Mouse (Mus musculus): ENCODE data around the gene Eef2k. TPM values are rescaled to one million over a fixed set of nuclear protein-coding genes. Genes with fewer than 3 reads are reported as not detected.

The Eef2k gene
- polyA plus RNA-seq, 1 experiment from 2014 or later = 76.0 TPM

- Histone ChIP-seq H3K4me1 (ENCODE audit: control insufficient read depth, insufficient read depth, low read length) (no peaks in the 10 kb centered on the region; the same call in 1 of the 2 replicates), H3K36me3 (ENCODE audit: control insufficient read depth, insufficient read depth, low read length) (no peaks in the 10 kb centered on the region), H3K9ac (ENCODE audit: low read length) (no peak overlapping the region), H3K9me3 (replicated peaks; ENCODE audit: control insufficient read depth, low read length) (no peaks in the 10 kb centered on the region), H3K4me2 (ENCODE audit: low read depth, low read length) (no peak overlapping the region), H3K27ac (ENCODE audit: low read length) (no peak overlapping the region), H3K4me3 (replicated peaks; ENCODE audit: low read length) (no peak overlapping the region), H3K27me3 (ENCODE audit: control insufficient read depth, insufficient read depth, low read length) (no peaks in the 10 kb centered on the region)
- 58% methylated on average over 2 of the region's 2 CpGs for WGBS
- ATAC-seq (ENCODE audit: insufficient read depth, low FRiP score) = no peak
Measured at GRCm38 (mm10) chr7:120825097-120825496, 17.5 kb upstream of the Eef2k start.

- WGBS = 18% methylated on average over 3 of the region's 3 CpGs
- Histone ChIP-seq H3K4me2 (ENCODE audit: low read depth, low read length) (no peak overlapping the region), H3K4me1 (ENCODE audit: control insufficient read depth, insufficient read depth, low read length) (no peaks in the 10 kb centered on the region; the same call in 1 of the 2 replicates), H3K9me3 (replicated peaks; ENCODE audit: control insufficient read depth, low read length) (no peaks in the 10 kb centered on the region), H3K4me3 (replicated peaks; ENCODE audit: low read length) (no peak overlapping the region), H3K27ac (ENCODE audit: low read length) (no peak overlapping the region), H3K9ac (ENCODE audit: low read length) (no peak overlapping the region), H3K36me3 (ENCODE audit: control insufficient read depth, insufficient read depth, low read length) (no peaks in the 10 kb centered on the region), H3K27me3 (ENCODE audit: control insufficient read depth, insufficient read depth, low read length) (no peaks in the 10 kb centered on the region)
- ATAC-seq (ENCODE audit: insufficient read depth, low FRiP score) = no peak
Measured at GRCm38 (mm10) chr7:120826408-120826807, 16.2 kb upstream of the Eef2k start.

DNA sequence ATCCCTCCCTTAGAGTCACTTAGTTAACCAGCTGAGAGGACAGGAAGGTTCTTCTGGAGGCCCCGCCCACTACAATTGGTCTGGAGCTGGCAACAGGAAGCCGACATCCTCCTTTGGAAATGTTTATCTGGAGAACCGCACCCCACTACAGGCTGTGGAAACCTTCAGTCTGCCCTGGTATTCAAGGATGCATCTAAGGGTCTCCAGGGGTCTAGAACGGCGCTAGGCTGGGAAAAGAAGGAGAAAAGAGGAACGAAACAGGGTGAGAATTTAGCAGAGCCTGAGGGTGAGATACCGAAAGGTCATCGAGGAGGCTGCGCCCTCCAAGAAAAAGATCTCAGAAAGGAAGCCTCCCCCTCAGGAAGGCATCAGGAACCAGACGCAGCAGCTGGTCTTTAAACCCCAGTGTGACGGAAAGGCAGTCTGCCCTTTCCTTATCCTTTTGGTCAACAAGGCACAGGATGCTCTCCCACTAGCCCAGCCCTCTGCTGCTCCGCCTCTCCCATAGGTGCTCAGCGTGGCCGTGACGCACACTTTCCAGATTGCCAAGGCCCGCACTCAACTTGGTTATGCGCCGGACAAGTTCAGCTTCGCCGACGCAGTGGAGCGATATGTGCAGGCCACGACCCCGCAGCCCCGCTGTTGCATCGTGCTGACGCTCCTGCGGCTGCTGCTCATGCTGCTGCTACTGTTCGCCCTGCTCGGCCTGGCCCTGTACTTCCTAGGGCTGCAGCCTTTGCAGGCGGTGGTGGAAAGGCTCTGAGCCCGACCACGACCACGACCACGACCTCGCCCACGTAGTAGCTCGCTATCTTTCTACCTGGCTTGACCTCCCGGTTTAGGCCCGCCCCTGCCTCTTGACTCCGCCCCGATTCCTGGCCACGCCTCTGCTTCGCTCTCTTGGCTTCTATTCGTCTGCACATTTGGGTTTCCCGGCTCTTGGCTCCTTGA lies 11.9 kb upstream of the Eef2k start:
- Histone ChIP-seq H3K4me3 (replicated peaks; ENCODE audit: low read length) (peak overlapping the region; percentile 68), H3K27ac (ENCODE audit: low read length) (peak overlapping the region; percentile 64), H3K27me3 (ENCODE audit: control insufficient read depth, insufficient read depth, low read length) (no peaks in the 10 kb centered on the region), H3K4me1 (ENCODE audit: control insufficient read depth, insufficient read depth, low read length) (no peaks in the 10 kb centered on the region; the same call in 1 of the 2 replicates), H3K9ac (ENCODE audit: low read length) (peak overlapping the region; percentile 73), H3K9me3 (replicated peaks; ENCODE audit: control insufficient read depth, low read length) (no peaks in the 10 kb centered on the region), H3K4me2 (ENCODE audit: low read depth, low read length) (peak overlapping the region; percentile 94), H3K36me3 (ENCODE audit: control insufficient read depth, insufficient read depth, low read length) (no peaks in the 10 kb centered on the region)
- ATAC-seq (ENCODE audit: insufficient read depth, low FRiP score) = peak; percentile 35; the same call in 1 of the 2 replicates
- whole genome bisulfite sequencing = under 1% methylated on average over 46 of the region's 46 CpGs

DNA sequence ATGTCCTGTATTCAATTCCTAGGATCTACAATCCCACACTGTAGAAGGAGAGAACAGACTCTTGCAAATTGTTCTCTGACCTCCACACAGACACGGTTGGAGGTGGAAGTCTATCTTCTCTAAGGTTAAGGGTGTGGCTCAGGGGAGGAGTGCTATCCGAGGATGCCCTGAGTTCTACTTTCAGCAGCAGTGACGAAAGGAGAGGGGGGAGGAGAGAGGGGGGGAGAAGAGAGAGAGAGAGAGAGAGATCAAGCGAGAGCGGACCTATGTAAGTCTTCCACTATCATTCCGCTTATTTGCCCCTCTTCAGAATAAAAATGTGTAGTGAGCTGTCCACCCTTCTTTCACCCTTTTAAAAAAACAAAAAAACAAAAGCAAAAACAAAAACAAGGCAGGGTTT lies 8.2 kb upstream of the Eef2k start:
- Histone ChIP-seq H3K27me3 (ENCODE audit: control insufficient read depth, insufficient read depth, low read length) (no peaks in the 10 kb centered on the region), H3K4me3 (replicated peaks; ENCODE audit: low read length) (peak overlapping the region; percentile 73), H3K9me3 (replicated peaks; ENCODE audit: control insufficient read depth, low read length) (no peaks in the 10 kb centered on the region), H3K36me3 (ENCODE audit: control insufficient read depth, insufficient read depth, low read length) (no peaks in the 10 kb centered on the region), H3K4me1 (ENCODE audit: control insufficient read depth, insufficient read depth, low read length) (no peaks in the 10 kb centered on the region; the same call in 1 of the 2 replicates), H3K27ac (ENCODE audit: low read length) (0 out of 2 replicates have a peak overlapping the region, but pooled peaks have one; percentile 79), H3K4me2 (ENCODE audit: low read depth, low read length) (peak overlapping the region; percentile 55), H3K9ac (ENCODE audit: low read length) (peak overlapping the region; percentile 64; the same call in 1 of the 2 replicates)
- WGBS = 45% methylated on average over 6 of the region's 6 CpGs
- ATAC-seq (ENCODE audit: insufficient read depth, low FRiP score) = no peak

- Histone ChIP-seq H3K27me3 (ENCODE audit: control insufficient read depth, insufficient read depth, low read length) (no peaks in the 10 kb centered on the region), H3K4me2 (ENCODE audit: low read depth, low read length) (peak overlapping the region; percentile 55), H3K4me1 (ENCODE audit: control insufficient read depth, insufficient read depth, low read length) (no peaks in the 10 kb centered on the region; the same call in 1 of the 2 replicates), H3K9ac (ENCODE audit: low read length) (peak overlapping the region; percentile 64), H3K36me3 (ENCODE audit: control insufficient read depth, insufficient read depth, low read length) (no peaks in the 10 kb centered on the region), H3K27ac (ENCODE audit: low read length) (peak overlapping the region; percentile 79), H3K4me3 (replicated peaks; ENCODE audit: low read length) (peak overlapping the region; percentile 73), H3K9me3 (replicated peaks; ENCODE audit: control insufficient read depth, low read length) (no peaks in the 10 kb centered on the region)
- 8% methylated on average over 14 of the region's 14 CpGs for WGBS
- ATAC-seq (ENCODE audit: insufficient read depth, low FRiP score) = peak; percentile 84
Measured at GRCm38 (mm10) chr7:120834863-120835372, 7.7 kb upstream of the Eef2k start.

DNA sequence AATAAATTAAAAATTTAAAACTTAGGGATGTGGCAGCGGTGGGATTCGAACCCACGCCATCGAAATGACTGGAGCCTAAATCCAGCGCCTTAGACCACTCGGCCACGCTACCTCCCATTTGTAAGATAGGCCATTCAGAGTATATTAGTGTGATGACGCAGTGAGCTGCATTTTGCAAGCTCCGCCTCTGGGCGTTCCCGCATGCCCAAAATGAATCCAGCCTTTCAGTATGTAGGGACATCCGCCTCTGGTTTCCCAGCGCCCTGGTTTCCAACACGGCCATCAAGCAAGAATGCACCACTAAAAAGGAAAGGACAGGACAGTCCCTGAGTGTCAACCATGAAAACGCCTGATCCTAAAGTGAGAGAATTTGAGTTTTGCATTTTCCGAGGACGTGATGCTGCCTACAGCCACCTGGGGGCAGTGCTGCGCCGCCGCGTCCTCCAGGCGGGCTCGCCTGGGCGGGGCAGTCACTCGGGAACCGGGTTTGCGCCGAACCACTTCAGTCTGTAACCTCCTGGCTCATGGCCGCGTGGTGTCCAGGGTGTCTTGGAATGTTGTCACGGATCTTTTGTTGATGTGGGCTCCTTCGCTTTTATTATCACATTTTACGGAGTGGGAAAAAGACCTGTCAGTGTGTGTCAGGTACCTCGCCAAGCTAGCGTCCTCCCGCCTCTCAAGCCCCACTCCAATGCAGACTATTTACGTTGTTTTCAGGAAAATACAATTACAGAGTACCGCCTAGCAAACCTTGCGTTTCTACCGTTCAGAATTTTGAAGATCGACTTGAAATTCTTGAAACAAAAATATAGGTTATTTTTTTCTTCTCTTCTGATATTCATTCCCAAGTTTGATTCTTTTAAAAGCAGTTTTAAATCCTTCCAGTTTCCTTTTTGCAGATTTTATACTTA lies 6.9 kb upstream of the Eef2k start:
- peak; percentile 89 for ATAC-seq (ENCODE audit: insufficient read depth, low FRiP score)
- Histone ChIP-seq H3K27ac (ENCODE audit: low read length) (peak overlapping the region; percentile 83), H3K9me3 (replicated peaks; ENCODE audit: control insufficient read depth, low read length) (no peaks in the 10 kb centered on the region), H3K4me2 (ENCODE audit: low read depth, low read length) (peak overlapping the region; percentile 56), H3K4me1 (ENCODE audit: control insufficient read depth, insufficient read depth, low read length) (no peaks in the 10 kb centered on the region), H3K4me3 (replicated peaks; ENCODE audit: low read length) (peak overlapping the region; percentile 73), H3K9ac (ENCODE audit: low read length) (peak overlapping the region; percentile 78), H3K36me3 (ENCODE audit: control insufficient read depth, insufficient read depth, low read length) (no peaks in the 10 kb centered on the region), H3K27me3 (ENCODE audit: control insufficient read depth, insufficient read depth, low read length) (no peaks in the 10 kb centered on the region)
- WGBS = under 1% methylated on average over 41 of the region's 41 CpGs

DNA sequence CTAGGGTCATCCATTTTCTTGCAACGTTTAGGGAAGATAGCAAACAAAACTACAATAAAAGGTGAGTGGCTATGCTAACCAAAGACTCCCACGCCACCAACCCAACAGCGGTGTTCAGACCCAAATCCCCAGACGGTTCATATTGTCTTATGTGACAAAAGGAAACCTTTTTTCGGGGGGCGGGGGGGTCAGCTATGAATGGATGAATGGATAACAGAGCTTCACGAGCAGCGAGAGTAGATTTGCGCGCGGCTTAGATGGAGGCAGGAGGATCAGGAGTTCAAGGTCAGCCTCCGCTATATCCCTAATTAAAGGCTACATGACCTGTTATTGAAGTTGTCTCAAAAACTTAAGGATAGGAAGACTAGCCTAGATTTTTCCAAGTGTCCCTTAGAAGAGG lies 6.3 kb upstream of the Eef2k start:
- H3K27me3 ChIP-seq (ENCODE audit: control insufficient read depth, insufficient read depth, low read length) = no peaks in the 10 kb centered on the region
- H3K9ac ChIP-seq (ENCODE audit: low read length) = peak overlapping the region; percentile 54
- H3K4me3 ChIP-seq (replicated peaks; ENCODE audit: low read length) = peak overlapping the region; percentile 73
- ATAC-seq (ENCODE audit: insufficient read depth, low FRiP score) = no peak
- no peak overlapping the region for H3K27ac ChIP-seq (ENCODE audit: low read length)
- WGBS = 7% methylated on average over 12 of the region's 12 CpGs
- peak overlapping the region; percentile 56 for H3K4me2 ChIP-seq (ENCODE audit: low read depth, low read length)
- H3K9me3 ChIP-seq (replicated peaks; ENCODE audit: control insufficient read depth, low read length) = no peaks in the 10 kb centered on the region
- no peaks in the 10 kb centered on the region for H3K4me1 ChIP-seq (ENCODE audit: control insufficient read depth, insufficient read depth, low read length)
- H3K36me3 ChIP-seq (ENCODE audit: control insufficient read depth, insufficient read depth, low read length) = no peaks in the 10 kb centered on the region

GRCm38 (mm10) chr7:120838436-120839160 lies 4.0 kb upstream of the Eef2k start:
- WGBS = 52% methylated on average over 5 of the region's 5 CpGs

More at GRCm38 (mm10) chr7:120838436-120839160, 4.0 kb upstream of the Eef2k start:
- no peaks in the 10 kb centered on the region for H3K36me3 ChIP-seq (ENCODE audit: control insufficient read depth, insufficient read depth, low read length)
- H3K4me1 ChIP-seq (ENCODE audit: control insufficient read depth, insufficient read depth, low read length) = no peaks in the 10 kb centered on the region
- H3K27me3 ChIP-seq (ENCODE audit: control insufficient read depth, insufficient read depth, low read length) = no peaks in the 10 kb centered on the region
- H3K27ac ChIP-seq (ENCODE audit: low read length) = peak overlapping the region; percentile 68
- no peak overlapping the region for H3K4me3 ChIP-seq (replicated peaks; ENCODE audit: low read length)
- ATAC-seq (ENCODE audit: insufficient read depth, low FRiP score) = no peak
- no peaks in the 10 kb centered on the region for H3K9me3 ChIP-seq (replicated peaks; ENCODE audit: control insufficient read depth, low read length)
- H3K4me2 ChIP-seq (ENCODE audit: low read depth, low read length) = 0 out of 2 replicates have a peak overlapping the region, but pooled peaks have one; percentile 4
- H3K9ac ChIP-seq (ENCODE audit: low read length) = peak overlapping the region; percentile 40; the same call in 1 of the 2 replicates

Measured in stomach, embryonic 16.5 days (tissue).